Mouse (Mus musculus): Measurements from ENCODE around the gene Fbxo24. TPM values are rescaled to one million over a fixed set of nuclear protein-coding genes. Genes with fewer than 3 reads are reported as not detected.

Gene Fbxo24
- not detected in 2 replicates for total RNA-seq (2015; ENCODE audit: low replicate concordance)
- not detected in 2 replicates for total RNA-seq (2017; ENCODE audit: low replicate concordance)

DNA sequence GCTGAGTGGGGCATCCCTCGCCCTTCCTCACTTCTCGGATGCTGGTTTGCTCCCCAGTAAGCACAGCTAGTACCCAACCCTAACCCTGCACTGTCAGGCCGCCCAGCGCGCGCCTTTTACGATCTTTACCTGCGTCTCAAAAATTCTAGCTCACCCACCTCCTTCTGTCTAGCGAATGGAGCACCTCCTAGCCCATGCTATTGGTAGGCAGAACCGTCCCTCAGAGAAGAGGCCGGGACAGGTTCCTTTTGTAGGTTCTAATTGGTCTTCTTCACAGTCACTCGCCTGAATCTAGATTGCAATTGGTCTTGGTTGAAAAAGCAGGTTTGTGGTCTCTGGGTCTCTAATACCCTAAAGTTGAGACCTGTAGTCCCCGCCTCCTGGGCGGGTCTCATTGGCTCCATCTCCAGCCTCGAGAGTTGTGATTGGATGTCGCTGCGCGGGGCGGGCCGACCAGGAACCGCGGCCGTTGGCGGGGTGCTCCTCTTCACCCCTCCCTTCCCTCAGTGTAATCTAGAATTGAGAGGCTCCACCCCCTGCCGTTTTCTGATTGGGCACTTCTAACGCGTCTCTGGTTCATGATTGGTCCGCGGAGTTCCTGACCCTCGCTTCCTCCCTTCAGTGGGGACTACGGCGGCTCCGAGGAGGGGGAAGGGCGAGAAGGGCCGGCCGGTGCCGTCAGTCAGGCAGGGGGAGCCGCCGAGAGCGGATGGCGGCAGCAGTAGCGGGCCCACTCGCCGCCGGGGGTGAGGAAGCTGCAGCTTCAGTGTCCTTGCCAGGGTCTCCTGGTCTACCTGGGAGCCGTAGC, at the start of gene Fbxo24, which contains the start of the genes Lrch4 and Gm20605:
Gene Fbxo24, minus strand, starts transcription at position 505 of the 808 bp plus-strand sequence.
Gene Lrch4, plus strand, starts transcription at position 624 of the 808 bp plus-strand sequence.
Gene Gm20605, plus strand, starts transcription at position 678 of the 808 bp plus-strand sequence.
- ATAC-seq (replicated peaks; ENCODE audit: low FRiP score, poor library complexity, severe bottlenecking) = peak; percentile 90

GRCm38 (mm10) chr5:137677859-137678258, 49.1 kb upstream of the Fbxo24 start:
- ATAC-seq (replicated peaks; ENCODE audit: low FRiP score, poor library complexity, severe bottlenecking) = no peak

DNA sequence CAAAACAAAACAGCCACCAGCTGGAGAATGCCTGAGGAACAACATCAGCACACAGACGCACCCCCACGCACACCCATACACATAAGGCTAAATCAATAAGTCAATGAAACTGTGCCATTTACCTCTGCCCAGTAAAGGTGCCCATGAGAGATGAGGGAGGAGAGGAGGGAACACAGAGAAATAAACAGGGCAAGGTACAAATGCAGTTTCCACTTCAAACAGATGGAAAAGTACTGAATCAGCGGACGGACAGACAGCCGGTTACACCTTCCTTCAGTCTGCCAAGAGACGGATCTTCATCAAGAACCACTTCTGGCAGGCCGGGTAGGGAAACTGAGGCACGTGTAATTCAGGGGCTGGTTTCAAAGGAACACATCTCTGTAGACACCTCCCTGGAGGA, 46.0 kb upstream of the Fbxo24 start:
- ATAC-seq (replicated peaks; ENCODE audit: low FRiP score, poor library complexity, severe bottlenecking) = no peak

DNA sequence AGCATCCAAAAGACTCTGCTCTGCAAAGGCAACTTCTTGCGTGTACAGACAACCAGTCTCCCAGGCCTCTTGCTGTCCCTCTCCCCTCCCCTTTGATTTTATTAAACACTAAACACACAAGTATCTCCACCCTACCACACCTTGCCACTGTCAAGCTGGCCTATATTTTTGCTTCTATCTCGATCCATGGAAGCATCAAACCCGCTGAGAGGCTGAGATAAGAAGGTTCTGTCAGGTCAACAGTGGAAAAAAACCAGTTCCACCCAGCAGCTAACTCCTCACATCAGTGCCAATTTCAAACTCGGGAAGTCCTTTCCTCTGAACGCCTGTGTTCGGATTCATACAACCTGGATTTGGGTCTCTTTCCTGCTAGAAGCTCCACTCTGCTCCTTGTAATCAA, 44.2 kb upstream of the Fbxo24 start:
- peak; percentile 87 for ATAC-seq (replicated peaks; ENCODE audit: low FRiP score, poor library complexity, severe bottlenecking)

GRCm38 (mm10) chr5:137672361-137672760, 43.6 kb upstream of the Fbxo24 start:
- ATAC-seq (replicated peaks; ENCODE audit: low FRiP score, poor library complexity, severe bottlenecking) = no peak

GRCm38 (mm10) chr5:137671443-137672240, 42.8 kb upstream of the Fbxo24 start:
- ATAC-seq (replicated peaks; ENCODE audit: low FRiP score, poor library complexity, severe bottlenecking) = no peak

GRCm38 (mm10) chr5:137670240-137670639, 41.4 kb upstream of the Fbxo24 start:
- ATAC-seq (replicated peaks; ENCODE audit: low FRiP score, poor library complexity, severe bottlenecking) = no peak

- ATAC-seq (replicated peaks; ENCODE audit: low FRiP score, poor library complexity, severe bottlenecking) = no peak
Observed at GRCm38 (mm10) chr5:137668971-137669370, 40.2 kb upstream of the Fbxo24 start.

- ATAC-seq (replicated peaks; ENCODE audit: low FRiP score, poor library complexity, severe bottlenecking) = no peak
Observed at GRCm38 (mm10) chr5:137663057-137663456, 34.3 kb upstream of the Fbxo24 start.

GRCm38 (mm10) chr5:137660064-137660688, 31.4 kb upstream of the Fbxo24 start:
- no peak for ATAC-seq (replicated peaks; ENCODE audit: low FRiP score, poor library complexity, severe bottlenecking)

- peak; percentile 68 for ATAC-seq (replicated peaks; ENCODE audit: low FRiP score, poor library complexity, severe bottlenecking)
Observed at GRCm38 (mm10) chr5:137656977-137657376, 28.2 kb upstream of the Fbxo24 start.

- ATAC-seq (replicated peaks; ENCODE audit: low FRiP score, poor library complexity, severe bottlenecking) = no peak
Observed at GRCm38 (mm10) chr5:137654746-137655145, 25.9 kb upstream of the Fbxo24 start.

DNA sequence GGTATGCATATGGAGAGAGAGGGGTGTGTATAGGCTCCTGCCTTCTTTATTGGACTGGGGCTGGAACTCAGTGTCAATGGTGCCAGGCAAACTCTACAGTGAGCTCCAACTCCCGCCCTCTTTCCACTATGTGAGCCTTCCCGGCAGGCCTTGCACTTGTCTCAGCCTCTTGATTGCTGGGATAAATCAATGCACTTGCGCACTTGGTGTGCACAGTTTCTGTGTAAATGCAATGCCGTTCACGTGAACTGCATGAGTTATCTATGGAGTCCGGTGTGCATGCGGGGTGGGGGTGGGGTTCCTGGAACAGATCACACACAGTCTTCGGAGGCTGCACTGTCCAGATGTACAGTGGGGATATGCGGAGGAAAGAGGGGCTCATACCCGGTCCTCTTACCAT, 24.6 kb upstream of the Fbxo24 start:
- no peak for ATAC-seq (replicated peaks; ENCODE audit: low FRiP score, poor library complexity, severe bottlenecking)

DNA sequence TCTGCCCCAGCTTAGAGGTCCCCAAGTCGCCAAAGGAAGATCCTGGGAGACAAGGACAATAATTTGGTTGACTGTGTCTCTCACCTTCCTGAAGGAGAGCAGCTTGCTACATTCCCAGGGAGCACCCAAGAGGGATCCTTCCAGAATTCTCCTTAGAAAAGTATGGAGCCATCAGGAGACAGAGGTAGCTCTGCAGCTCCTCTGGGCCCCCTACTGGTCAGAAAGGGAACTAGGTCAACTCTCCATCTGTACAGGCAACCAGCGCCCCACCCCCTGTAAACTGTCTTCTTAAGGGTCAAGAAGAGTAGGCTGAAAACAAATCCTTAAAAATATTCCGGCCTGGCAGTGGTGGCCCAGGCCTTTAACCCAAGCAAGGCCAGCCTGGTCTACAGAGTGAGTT, 23.7 kb upstream of the Fbxo24 start:
- peak; percentile 62 for ATAC-seq (replicated peaks; ENCODE audit: low FRiP score, poor library complexity, severe bottlenecking)

DNA sequence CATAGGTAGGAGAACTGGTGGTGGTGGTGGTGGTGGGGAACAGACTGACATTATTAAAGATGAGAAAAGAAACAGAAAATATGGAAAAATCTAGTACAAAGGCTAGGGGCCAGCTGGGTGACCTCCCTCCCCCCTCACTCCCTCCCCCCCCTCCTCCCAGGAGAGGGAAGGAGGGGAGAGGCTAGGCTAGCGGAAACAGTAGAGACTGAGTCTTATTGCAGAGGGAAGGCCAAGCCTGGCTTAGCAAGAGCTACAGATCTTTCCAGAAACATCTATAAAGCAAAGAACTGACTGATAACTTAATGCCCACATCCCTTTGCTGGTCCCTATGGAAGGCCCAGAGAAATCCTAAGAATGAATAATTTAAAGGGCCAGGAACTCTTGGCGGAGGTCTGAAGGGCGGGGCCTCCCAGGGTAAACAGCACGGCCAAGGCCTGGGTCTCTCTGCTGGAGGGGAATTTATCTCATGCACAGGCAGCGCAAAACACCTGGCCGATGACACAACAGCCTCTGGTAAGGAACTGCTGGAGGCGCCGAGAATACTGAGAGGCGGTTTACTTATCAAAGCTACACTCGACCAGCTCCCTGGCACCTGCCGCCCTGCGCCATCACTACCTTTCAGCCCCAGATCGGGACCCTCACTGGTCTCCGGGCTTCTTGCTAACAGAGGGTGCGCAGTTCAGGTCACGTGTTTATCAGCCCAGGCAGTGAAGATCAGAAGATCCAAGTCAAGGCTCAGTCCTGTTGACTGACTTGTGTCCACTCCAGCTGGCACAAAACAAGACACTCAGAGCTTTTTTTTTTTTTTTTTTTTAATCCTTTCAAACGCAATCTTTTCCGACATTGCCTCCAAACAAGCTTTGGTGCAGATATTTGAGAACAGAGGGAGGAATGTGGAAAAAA, 21.1 kb upstream of the Fbxo24 start:
- ATAC-seq (replicated peaks; ENCODE audit: low FRiP score, poor library complexity, severe bottlenecking) = no peak

DNA sequence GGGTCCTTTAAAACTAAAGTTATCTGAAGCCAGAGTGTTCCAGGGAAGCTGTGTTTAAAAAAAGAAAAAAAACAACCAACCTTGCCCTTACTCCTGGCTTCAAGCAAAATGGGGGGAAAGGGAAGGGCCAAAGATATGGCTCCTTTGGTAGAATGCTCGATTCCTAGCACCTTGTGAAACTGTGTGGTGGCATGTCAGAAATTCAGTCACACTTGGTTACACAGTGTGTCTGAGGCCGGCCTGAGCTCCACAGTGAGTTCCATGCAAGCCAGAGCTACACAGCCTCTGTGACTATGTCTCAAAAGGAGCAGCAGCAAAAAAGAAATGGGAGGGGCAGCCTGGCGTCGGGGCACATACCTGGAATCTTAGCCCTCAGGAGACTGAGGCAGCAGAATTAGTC, 20.4 kb upstream of the Fbxo24 start:
- ATAC-seq (replicated peaks; ENCODE audit: low FRiP score, poor library complexity, severe bottlenecking) = no peak

- no peak for ATAC-seq (replicated peaks; ENCODE audit: low FRiP score, poor library complexity, severe bottlenecking)
Observed at GRCm38 (mm10) chr5:137647827-137648601, 19.2 kb upstream of the Fbxo24 start.

GRCm38 (mm10) chr5:137645652-137646091, 16.9 kb upstream of the Fbxo24 start, which contains the start of gene Irs3:
Gene Irs3 (minus strand): TSS chr5:137645714.
- no peak for ATAC-seq (replicated peaks; ENCODE audit: low FRiP score, poor library complexity, severe bottlenecking)

Data from erythroid progenitor cell, adult 5-6 weeks (primary cell).